Mouse (Mus musculus) MEL (cell line): ENCODE measurements at regions not wholly inside any gene's neighbourhood (a gene's known extent, or its start where the extent isn't known, plus 50 kb on each side); places are given as distances from the start of the nearest gene placed in this dataset.

Experiments
- E2F4 ChIP-seq: IDR thresholded peaks from 2 replicates; pipeline ENCODE4 v1.6.1; 2011; ENCODE audit warnings: low read depth, low read length, improper control_type of control experiment, borderline replicate concordance
- ELF1 ChIP-seq: IDR thresholded peaks from 2 replicates; pipeline ENCODE4 v1.6.1; 2014; ENCODE audit warnings: low read depth, mild to moderate bottlenecking, inconsistent platforms, low read length, improper control_type of control experiment, moderate library complexity
- KAT2A ChIP-seq: conservative IDR thresholded peaks from 2 replicates; pipeline ENCODE4 v1.6.1; 2012; ENCODE audit warnings: low read depth, low read length, improper control_type of control experiment, inconsistent platforms
- MAFK ChIP-seq: IDR thresholded peaks from 2 replicates; pipeline ENCODE4 v1.6.1; 2011; ENCODE audit warnings: low read depth, mild to moderate bottlenecking, low read length, improper control_type of control experiment, borderline replicate concordance
- POLR2A ChIP-seq, 2 experiments: IDR thresholded peaks; 2 replicates each; pipeline ENCODE4 v1.6.1; 2011 to 2012; ENCODE audit warnings: low read length in 2 of 2, mild to moderate bottlenecking in 2 of 2, control low read depth in 1 of 2, improper control_type of control experiment in 1 of 2, low read depth in 1 of 2, moderate library complexity in 1 of 2; ENCODE audit not compliant: control insufficient read depth in 1 of 2, insufficient read depth in 1 of 2, poor library complexity in 1 of 2
- POLR2AphosphoS2 ChIP-seq: IDR thresholded peaks from 2 replicates; pipeline ENCODE4 v1.6.1; 2011; ENCODE audit warnings: low read length, improper control_type of control experiment
- TCF12 ChIP-seq: IDR thresholded peaks from 2 replicates; pipeline ENCODE4 v1.6.1; 2014; ENCODE audit warnings: low read depth, mild to moderate bottlenecking, inconsistent platforms, low read length, improper control_type of control experiment, moderate library complexity
- USF2 ChIP-seq, 2 experiments: IDR thresholded peaks; 2 replicates each; pipeline ENCODE4 v1.6.1; 2011 to 2012; ENCODE audit warnings: improper control_type of control experiment in 2 of 2, low read length in 2 of 2, borderline replicate concordance in 1 of 2, inconsistent platforms in 1 of 2, low read depth in 1 of 2, mild to moderate bottlenecking in 1 of 2; ENCODE audit not compliant: insufficient read depth in 1 of 2
- ZC3H11A ChIP-seq: IDR thresholded peaks from 2 replicates; pipeline ENCODE4 v1.6.1; 2012; ENCODE audit warnings: low read depth, mild to moderate bottlenecking, inconsistent platforms, low read length, improper control_type of control experiment
- ZKSCAN1 ChIP-seq: IDR thresholded peaks from 2 replicates; pipeline ENCODE4 v1.6.1; 2012; ENCODE audit warnings: low read depth, mild to moderate bottlenecking, inconsistent platforms, low read length, improper control_type of control experiment, moderate library complexity

DNA sequence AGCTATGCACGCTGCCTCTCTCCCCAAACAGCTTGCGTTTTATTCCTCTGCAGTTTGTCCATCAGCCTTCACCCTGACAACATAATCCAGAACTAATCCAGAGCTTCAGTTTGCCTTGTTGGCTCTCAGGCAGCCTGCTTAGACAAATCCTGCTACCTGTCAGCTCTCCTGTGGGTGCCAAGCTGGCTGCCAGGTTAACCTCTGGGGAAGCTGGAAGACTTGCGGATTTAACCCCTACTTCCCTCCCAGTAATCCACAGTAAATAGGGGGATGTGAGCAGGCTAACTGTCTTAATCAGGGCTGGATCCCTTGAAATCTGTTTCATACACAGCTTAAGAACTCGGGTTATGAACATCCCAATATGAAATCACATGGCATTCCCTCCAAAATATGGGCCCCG is 334.3 kb upstream of the Fam241a start:
- TF ChIP-seq USF2 (IDR thresholded peaks at IDR 0.05; ENCODE audit: borderline replicate concordance in 1 of 2, insufficient read depth in 1 of 2, low read depth in 1 of 2, low read length in 2 of 2) = no peak
- no peak for TF ChIP-seq ZKSCAN1
- TF ChIP-seq TCF12 = no peak
- no peak for TF ChIP-seq ZC3H11A
- TF ChIP-seq POLR2AphosphoS2 = no peak
- TF ChIP-seq ELF1 = no peak
- no peak for TF ChIP-seq E2F4
- TF ChIP-seq MAFK = no peak
- TF ChIP-seq KAT2A = no peak
- TF ChIP-seq POLR2A (IDR thresholded peaks at IDR 0.05; ENCODE audit: control insufficient read depth in 1 of 2, insufficient read depth in 1 of 2, low read depth in 1 of 2, low read length in 2 of 2, poor library complexity in 1 of 2) = no peak
